Mouse (Mus musculus) intestine, postnatal 0 days (tissue): Measurements from ENCODE around the gene Adamts20. TPM values are rescaled to one million over a fixed set of nuclear protein-coding genes. Genes with fewer than 3 reads are reported as not detected.

Source experiments
- ATAC-seq: fragments of 200-750 bp; cut with Nextera tagmentation; 2 replicates; pipeline ENCODE4 v1.8.0; 2017; ENCODE audit warnings: mild to moderate bottlenecking, moderate TSS enrichment, moderate library complexity
- H3K27ac ChIP-seq: fragments of 300-500 bp; sonication (generic); 2 replicates; pipeline ENCODE4 v1.5.1; 2014; ENCODE audit warnings: mild to moderate bottlenecking, low read depth, low read length, moderate library complexity
- H3K27me3 ChIP-seq: fragments of 300-500 bp; sonication (generic); replicated peaks from 2 replicates; pipeline ENCODE4 v1.6.1; 2014; ENCODE audit warnings: low read length, mixed read lengths; ENCODE audit not compliant: control insufficient read depth, insufficient read depth
- H3K36me3 ChIP-seq: fragments of 300-500 bp; sonication (generic); 2 replicates; pipeline ENCODE4 v1.6.1; 2014; ENCODE audit warnings: mild to moderate bottlenecking, moderate library complexity; ENCODE audit not compliant: control insufficient read depth, insufficient read depth
- H3K4me1 ChIP-seq: fragments of 300-500 bp; sonication (generic); replicated peaks from 2 replicates; pipeline ENCODE4 v1.6.1; 2014; ENCODE audit warnings: antibody characterized with exemption, low read length, mixed read lengths; ENCODE audit not compliant: control insufficient read depth, insufficient read depth
- H3K4me2 ChIP-seq: fragments of 300-500 bp; sonication (generic); replicated peaks from 2 replicates; pipeline ENCODE4 v1.6.1; 2014; ENCODE audit warnings: low read depth, mild to moderate bottlenecking, moderate library complexity
- H3K4me3 ChIP-seq: fragments of 300-500 bp; sonication (generic); 2 replicates; pipeline ENCODE4 v1.5.1; 2014; ENCODE audit warnings: low read depth, low read length
- H3K9ac ChIP-seq: fragments of 300-500 bp; sonication (generic); 2 replicates; pipeline ENCODE4 v1.6.1; 2014; ENCODE audit warnings: mild to moderate bottlenecking, low read depth, low read length
- H3K9me3 ChIP-seq: fragments of 300-500 bp; sonication (generic); 2 replicates; pipeline ENCODE4 v1.6.1; 2016; ENCODE audit warnings: mixed run types; ENCODE audit not compliant: control insufficient read depth
- CTCF ChIP-seq: sonication (generic); IDR thresholded peaks from 2 replicates; pipeline ENCODE4 v1.5.1; 2016; ENCODE audit warnings: low read depth, mild to moderate bottlenecking, control low read depth, antibody characterized with exemption, moderate library complexity
- WGBS: fragments of 180-500 bp; shearing (Covaris S2); extraction: QIAGEN DNeasy Blood & Tissue Kit; methylation state at CpG from one replicate; pipeline ENCODE4 v1.1.7; 2014; 5-methylcytosine and 5-hydroxymethylcytosine counted together
- polyA plus RNA-seq: library from polyadenylated mRNA; unstranded; fragments of >200 nt; fragmentation: Nextera tagmentation; extraction: Ambion mirVana; gene quantifications from 2 replicates; pipeline ENCODE4 v1.2.1, GENCODE M21; 2015

Adamts20 gene
- polyA plus RNA-seq, 1 experiment from 2014 or later: 0.47 TPM

DNA sequence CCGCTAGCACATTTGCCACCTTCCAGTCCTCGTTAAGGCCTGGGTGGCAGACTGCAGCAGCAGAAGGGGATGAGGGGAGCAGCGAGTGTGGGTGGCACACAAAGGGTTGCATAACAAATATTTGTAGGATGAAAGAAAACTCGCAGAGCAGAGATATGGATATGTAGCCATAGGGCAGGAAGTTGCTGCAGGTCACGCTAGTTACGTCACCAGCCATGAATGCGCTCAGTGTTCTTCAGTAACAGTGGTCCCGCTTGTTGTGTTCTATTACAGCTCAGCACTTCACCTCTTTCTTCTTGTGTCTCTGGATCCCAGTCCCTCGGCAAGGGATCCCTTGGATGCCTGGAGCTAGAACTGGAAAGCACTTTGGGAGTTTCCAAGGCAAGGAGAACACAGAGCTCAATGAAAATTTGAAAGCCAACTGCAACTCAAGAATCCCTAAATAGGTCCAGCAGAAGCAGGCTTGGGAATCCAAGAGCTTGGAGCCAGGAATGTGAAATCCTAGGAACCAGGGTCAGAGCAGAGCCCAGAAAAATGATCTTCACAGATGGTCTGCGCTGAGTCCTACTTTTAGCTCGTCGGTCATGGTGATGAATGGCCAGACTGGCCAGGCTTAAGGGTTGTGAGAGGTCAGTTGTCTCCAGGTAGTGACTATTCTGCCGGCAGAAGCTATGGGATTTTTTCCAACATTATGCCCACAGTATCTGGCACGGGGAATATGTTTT lies 34.4 kb downstream of the Adamts20 start:
- H3K4me3 ChIP-seq: no peak overlapping the region
- H3K9ac ChIP-seq: no peak overlapping the region
- no peak overlapping the region for H3K27ac ChIP-seq
- H3K4me2 ChIP-seq: no peak overlapping the region
- H3K36me3 ChIP-seq: no peaks in the 10 kb centered on the region
- H3K27me3 ChIP-seq: no peaks in the 10 kb centered on the region
- H3K4me1 ChIP-seq: no peaks in the 10 kb centered on the region
- H3K9me3 ChIP-seq: no peaks in the 10 kb centered on the region
- no peak for TF ChIP-seq CTCF
- ATAC-seq: no peak
- 69% methylated on average over 14 of the region's 14 CpGs for WGBS

DNA sequence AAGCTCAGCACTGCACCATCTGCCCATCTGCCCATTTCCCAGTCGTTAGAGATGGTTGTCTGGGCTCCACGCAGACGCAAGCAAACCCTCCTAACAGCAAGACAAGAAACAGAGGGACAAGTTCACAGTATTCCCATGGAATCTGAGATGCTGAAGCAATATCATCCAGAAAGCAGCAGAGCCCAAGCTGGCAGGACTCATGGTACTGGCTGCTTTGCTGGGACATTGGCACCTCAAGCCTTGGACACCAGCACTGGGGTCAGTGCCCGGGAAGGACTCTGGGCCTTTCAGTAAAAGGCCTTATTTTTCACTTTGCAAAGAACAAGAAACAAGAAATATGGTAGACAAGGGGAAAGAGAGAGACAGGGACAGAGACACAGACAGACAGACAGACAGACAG lies 36.5 kb downstream of the Adamts20 start:
- Histone ChIP-seq H3K9me3 (no peaks in the 10 kb centered on the region), H3K4me1 (no peaks in the 10 kb centered on the region), H3K4me2 (no peak overlapping the region), H3K4me3 (no peak overlapping the region), H3K9ac (no peak overlapping the region), H3K27ac (no peak overlapping the region), H3K36me3 (no peaks in the 10 kb centered on the region), H3K27me3 (no peaks in the 10 kb centered on the region)
- no peak for TF ChIP-seq CTCF
- no peak for ATAC-seq
- WGBS: 93% methylated on average over 4 of the region's 4 CpGs

DNA sequence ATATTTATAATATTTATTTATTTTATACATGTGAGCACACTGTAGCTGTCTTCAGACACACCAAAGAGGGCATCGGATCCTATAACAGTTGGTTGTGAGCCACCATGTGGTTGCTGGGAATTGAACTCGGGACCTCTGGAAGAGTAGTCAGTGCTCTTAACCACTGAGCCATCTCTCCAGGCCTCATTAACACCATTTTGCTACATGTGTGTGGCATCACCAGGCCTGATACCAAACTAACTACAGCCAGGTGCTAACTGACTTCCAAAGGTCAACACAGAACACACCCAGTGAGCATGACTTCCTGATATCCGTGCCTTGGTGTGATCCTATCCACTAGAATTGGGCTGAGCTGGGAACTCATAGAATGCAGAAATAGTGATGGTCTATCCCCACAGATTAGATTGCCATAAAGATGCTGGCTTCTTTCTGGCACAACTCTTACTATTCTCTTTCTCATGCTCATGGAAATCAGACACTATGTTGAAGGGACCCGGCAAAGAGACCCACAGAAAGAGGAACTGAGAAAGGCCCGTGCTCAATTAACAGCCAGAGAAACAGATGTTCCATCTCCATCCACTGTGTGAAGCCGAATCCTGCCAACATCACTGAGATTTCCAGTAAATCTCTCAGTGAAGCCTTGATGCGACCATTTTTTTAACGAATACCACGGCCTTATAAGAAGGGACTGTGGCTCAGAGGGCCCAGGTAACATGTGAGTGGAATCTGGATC lies 37.6 kb downstream of the Adamts20 start:
- no peak for TF ChIP-seq CTCF
- Histone ChIP-seq H3K27me3 (no peaks in the 10 kb centered on the region), H3K36me3 (no peaks in the 10 kb centered on the region), H3K4me3 (no peak overlapping the region), H3K4me2 (no peak overlapping the region), H3K9me3 (no peaks in the 10 kb centered on the region), H3K27ac (no peak overlapping the region), H3K4me1 (no peaks in the 10 kb centered on the region), H3K9ac (no peak overlapping the region)
- no peak for ATAC-seq
- WGBS: 80% methylated on average over 9 of the region's 9 CpGs

DNA sequence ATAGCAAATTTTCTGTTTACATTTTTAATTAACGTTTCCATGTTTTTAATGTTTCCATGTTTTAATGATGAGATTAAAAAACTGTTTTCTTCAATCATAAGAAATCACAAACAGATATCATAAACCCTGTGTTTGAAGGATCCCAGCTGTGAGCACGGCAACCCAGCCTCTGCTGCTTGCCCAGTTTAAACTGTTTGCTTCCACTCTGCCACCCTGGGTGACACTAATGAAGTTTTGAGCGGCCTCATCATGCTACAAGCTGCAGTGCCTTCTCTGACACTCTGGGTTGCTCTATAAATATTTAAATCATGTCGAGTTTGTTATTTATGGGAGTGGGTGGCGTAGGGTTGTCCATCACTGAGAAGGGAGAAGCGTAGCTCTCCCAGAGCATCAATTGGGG lies 44.7 kb downstream of the Adamts20 start:
- H3K9me3 ChIP-seq: no peaks in the 10 kb centered on the region
- ATAC-seq: no peak
- 42% methylated on average over 6 of the region's 6 CpGs for WGBS
- no peak overlapping the region for H3K4me2 ChIP-seq
- H3K9ac ChIP-seq: no peak overlapping the region
- no peak overlapping the region for H3K27ac ChIP-seq
- no peaks in the 10 kb centered on the region for H3K4me1 ChIP-seq
- H3K27me3 ChIP-seq: no peaks in the 10 kb centered on the region
- no peak overlapping the region for H3K4me3 ChIP-seq
- TF ChIP-seq CTCF: no peak
- no peaks in the 10 kb centered on the region for H3K36me3 ChIP-seq

DNA sequence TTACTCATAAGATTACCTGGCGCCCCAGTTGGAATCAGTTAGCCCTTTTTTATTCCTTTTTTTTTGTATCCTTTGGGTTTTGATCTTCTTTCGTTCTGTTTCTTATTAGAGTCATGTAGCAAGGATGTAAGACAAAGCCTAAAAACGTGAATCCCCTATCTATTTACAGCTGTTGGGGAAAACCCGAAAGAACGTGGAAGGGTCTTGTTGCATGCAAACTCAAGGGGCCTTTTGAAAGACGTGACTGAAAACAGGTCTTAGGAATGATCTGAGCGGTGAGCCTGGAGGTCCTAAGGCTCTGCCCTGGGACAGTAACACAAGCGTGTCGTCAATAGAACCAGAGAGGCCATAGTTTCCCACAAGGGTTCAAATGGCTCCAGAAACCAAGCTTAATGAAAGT lies 46.1 kb downstream of the Adamts20 start:
- ATAC-seq: no peak
- Histone ChIP-seq H3K4me1 (no peaks in the 10 kb centered on the region), H3K4me2 (no peak overlapping the region), H3K36me3 (no peaks in the 10 kb centered on the region), H3K4me3 (no peak overlapping the region), H3K9me3 (no peaks in the 10 kb centered on the region), H3K9ac (no peak overlapping the region), H3K27me3 (no peaks in the 10 kb centered on the region), H3K27ac (no peak overlapping the region)
- 91% methylated on average over 9 of the region's 9 CpGs for WGBS
- TF ChIP-seq CTCF: no peak

DNA sequence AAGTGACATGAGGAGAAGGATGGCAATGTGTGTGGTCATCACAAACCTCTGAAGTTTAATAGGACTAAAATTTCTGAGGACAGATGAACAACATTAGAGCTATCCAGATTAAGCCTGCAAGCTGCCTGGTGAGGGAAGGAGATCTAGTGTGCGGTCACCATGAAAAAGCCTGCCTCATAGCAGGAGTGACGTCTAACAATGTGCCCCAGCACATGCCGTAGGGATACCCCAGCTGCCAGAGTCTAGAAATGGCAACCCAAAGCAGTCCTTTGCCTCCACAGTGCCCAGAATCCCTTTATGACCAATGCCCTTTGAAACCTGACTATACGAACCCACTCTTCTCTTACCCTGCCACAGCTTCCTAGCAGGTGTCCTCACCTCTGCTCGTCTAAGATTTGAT lies 46.8 kb downstream of the Adamts20 start:
- Histone ChIP-seq H3K9me3 (no peaks in the 10 kb centered on the region), H3K4me3 (no peak overlapping the region), H3K27ac (no peak overlapping the region), H3K4me2 (no peak overlapping the region), H3K9ac (no peak overlapping the region), H3K27me3 (no peaks in the 10 kb centered on the region), H3K36me3 (no peaks in the 10 kb centered on the region), H3K4me1 (no peaks in the 10 kb centered on the region)
- no peak for ATAC-seq
- TF ChIP-seq CTCF: no peak
- 83% methylated on average over 5 of the region's 5 CpGs for WGBS
